Mouse (Mus musculus) megakaryocyte progenitor cell, adult 5-6 weeks (primary cell): ENCODE measurements around the gene Gm33543. TPM values are rescaled to one million over a fixed set of nuclear protein-coding genes. Genes with fewer than 3 reads are reported as not detected.

Experiments used
- ATAC-seq: replicated peaks from 2 replicates; pipeline ENCODE4 v1.8.0; 2016; ENCODE audit warnings: mild to moderate bottlenecking, moderate TSS enrichment, inconsistent platforms; ENCODE audit not compliant: poor library complexity
- total RNA-seq, 2 experiments: library from RNA; stranded (forward) in 1 of 2; stranded (reverse) in 1 of 2; fragments of 157-497, 149-512 nt in 1 of 2; fragments of 200-1000 nt in 1 of 2; gene quantifications; 2 replicates each; pipeline versions ENCODE4 v1.2.3 to v1.2.4; 2015 to 2017

Gm33543 gene
- total RNA-seq, 2 experiments from 2014 or later = not detected

DNA sequence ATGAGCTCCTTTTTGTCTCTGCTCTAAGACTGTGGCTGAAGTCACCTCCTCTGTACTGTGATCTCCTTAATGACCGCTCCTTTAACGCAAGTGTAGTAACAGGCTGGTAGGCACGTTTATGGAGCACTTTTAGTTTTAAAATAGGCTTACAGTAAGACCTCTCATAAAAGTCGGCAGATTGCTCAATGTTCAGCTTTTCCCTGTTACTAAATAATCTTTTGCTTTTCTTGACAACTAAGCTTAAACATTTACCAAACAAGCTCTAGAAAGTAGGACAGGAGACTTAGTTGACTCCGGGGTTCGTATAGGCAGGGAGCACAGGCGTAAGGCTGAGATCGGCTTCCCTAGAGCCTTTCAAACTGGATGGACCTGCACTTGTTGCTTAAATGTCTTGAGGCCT lies 64.1 kb downstream of the Gm33543 start:
- ATAC-seq = peak; percentile 47

DNA sequence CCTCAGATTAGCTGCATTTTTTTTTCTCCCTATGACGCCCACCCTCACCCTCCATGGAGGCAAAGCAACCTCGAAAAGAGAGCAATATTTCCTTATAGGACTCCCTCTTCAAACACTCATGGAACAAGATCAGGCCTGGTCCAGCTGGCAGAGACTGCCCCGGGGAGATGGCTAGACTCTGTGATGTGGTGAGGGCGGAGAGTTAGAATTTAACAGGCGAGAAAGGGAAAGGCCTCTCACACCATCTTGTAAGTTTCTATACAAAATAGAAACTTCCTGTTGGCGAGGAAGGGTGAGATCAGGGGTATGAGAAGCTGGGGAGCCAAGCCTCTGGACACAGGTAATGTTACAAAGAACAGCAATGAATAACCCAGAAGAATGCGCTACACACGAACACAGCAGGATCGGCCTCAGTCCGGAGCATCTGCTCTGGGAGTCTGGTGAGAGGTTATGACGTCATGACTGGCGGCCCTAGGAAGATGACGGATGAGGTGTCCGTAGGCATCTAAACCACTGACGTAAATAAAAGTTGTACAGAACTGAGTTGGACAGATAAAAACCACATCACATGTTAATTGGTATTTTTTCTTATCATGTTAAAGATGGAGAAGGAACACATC lies 64.9 kb downstream of the Gm33543 start:
- no peak for ATAC-seq

DNA sequence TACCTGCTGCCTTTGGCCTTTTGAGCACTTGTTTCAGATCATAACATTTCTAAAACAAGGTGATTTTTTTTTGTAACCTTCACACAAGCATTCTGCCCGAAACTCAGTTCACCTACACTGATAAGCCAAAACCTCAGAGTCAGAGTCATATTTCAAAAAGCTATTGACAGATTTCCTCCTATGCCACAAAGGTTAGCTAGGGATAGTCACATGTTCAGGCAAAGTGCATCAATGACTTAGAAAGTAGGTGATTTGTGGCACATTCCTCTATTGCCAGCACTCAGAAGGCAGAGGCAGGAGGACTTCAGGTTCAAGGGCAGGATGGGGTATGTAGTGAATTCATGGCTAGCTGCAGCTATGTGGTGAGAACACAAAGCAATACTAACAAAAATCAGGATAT lies 65.7 kb downstream of the Gm33543 start:
- no peak for ATAC-seq

DNA sequence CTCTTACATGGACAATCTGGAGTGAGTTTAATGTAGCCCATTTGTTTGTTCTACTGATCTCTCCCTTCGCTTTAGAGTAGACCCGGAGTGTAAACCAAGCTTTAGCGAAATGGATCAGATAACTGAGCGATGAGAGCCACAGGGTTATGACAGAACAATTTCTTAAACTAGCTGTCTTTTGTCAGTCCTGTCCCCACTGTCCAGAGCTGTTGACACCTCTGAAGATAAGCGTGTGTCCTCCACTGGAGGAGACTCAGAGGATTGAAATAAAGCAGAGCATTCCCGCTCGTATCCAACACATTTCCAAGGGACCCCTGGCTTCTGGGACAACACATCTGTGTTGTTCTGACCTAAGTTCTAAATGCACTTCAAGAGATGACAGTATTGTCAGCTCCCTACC lies 67.9 kb downstream of the Gm33543 start:
- ATAC-seq = no peak

DNA sequence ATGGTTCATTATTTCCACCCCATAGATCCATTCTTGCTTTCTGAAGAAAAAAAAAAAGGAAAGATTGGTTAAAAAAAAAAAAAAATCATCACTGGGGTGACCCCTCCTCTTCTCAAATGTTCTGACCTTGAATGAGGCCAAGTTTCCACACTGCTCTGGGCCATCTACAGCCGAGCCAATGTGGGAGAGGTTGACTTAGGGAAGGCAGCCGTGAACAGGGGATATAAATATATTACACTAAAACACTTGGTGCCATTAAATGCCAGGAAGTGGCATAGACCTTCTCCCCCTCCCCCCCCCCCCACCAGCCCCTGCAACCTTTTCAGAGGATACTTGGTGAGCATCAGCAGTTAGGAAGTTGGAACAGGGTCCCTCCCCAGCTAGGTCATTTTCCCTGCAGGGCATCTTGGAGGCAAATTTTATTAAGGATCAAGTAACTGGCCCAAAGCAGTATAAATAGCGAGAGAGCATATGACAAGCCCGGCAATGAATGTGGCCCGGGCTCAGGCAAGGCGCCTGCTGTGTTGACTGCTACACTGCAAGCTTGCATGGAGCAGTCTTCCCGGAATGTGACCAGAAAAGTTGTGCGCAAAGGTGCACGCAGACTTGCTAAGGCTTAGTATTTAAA lies 68.6 kb downstream of the Gm33543 start:
- no peak for ATAC-seq

Other genes starting within 250 kb of the Gm33543 start
- gene Anapc15-ps, start 169.5 kb downstream of the Gm33543 start, total RNA-seq (2015) = 0.46 TPM in 1 of 2 replicates, not detected in the other
- gene Anapc15-ps, start 169.5 kb downstream of the Gm33543 start, total RNA-seq (2017) = 0.75 and 1.7 TPM in 2 replicates
- 21.5 and 23.7 TPM in 2 replicates for gene Eea1, start 97.7 kb upstream of the Gm33543 start, total RNA-seq (2015)
- 29.2 and 32.3 TPM in 2 replicates for gene Eea1, start 97.7 kb upstream of the Gm33543 start, total RNA-seq (2017)